Mouse (Mus musculus) liver, embryonic 14.5 days (tissue): ENCODE results near the gene Gli2.

Experiments used
- CTCF ChIP-seq: IDR thresholded peaks from 2 replicates; pipeline ENCODE4 v1.5.1; 2016; ENCODE audit warnings: antibody characterized with exemption, low read depth, control low read depth
- EP300 ChIP-seq: IDR thresholded peaks from 2 replicates; pipeline ENCODE4 v1.6.1; 2016; ENCODE audit warnings: antibody characterized with exemption, low read depth

DNA sequence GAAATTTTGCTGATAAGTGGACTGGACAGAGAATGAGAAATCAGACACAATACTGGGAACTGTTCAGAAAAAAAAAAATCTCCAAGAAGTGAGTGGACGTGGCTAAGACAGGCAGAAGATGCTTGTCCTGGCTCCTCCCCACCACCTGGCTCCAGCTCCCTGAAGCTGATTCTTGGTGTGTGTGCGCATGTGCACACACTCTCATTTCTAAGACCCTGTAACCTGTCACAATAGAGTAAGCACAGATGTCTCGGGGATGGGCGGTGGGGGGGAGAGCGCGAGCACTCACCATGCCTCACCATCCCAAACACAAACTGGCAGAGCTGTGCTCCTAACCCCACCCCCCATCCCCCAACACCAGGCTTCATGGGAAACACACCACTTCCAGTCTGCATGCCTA, 140.5 kb downstream of the Gli2 start:
- no peak for TF ChIP-seq CTCF
- TF ChIP-seq EP300: no peak
